Mouse (Mus musculus): Measurements from ENCODE around the gene Gm17409.

GRCm38 (mm10) chr2:58476956-58477715 lies 7.2 kb downstream of the Gm17409 start:
- peak; percentile 76 for TF ChIP-seq CTCF (IDR thresholded peaks at IDR 0.05; ENCODE audit: borderline replicate concordance, insufficient read depth, low read depth, low read length)
- no peak for TF ChIP-seq POLR2A (IDR thresholded peaks at IDR 0.05; ENCODE audit: borderline replicate concordance, insufficient read depth, low read length)

Measured in cerebellum, adult 2 months (tissue).